Mouse (Mus musculus): ENCODE data around the gene Ces3a. TPM values are rescaled to one million over a fixed set of nuclear protein-coding genes. Genes with fewer than 3 reads are reported as not detected.
"Not testable (repeated sequence)": the region's sequence is repeated elsewhere in the genome, so short reads cannot be mapped to it uniquely, and the experiment has no call there.

Gene Ces3a
- polyA plus RNA-seq, 1 experiment from 2014 or later: not detected

GRCm38 (mm10) chr8:105067905-105068304 is 19.5 kb downstream of the Ces3a start:
- not testable (repeated sequence) for H3K27me3 ChIP-seq (ENCODE audit: low read depth, poor library complexity, severe bottlenecking); H3K4me3 ChIP-seq; H3K4me1 ChIP-seq; H3K9me3 ChIP-seq (replicated peaks); DNase-seq (ENCODE audit: low spot score); H3K36me3 ChIP-seq; H3K27ac ChIP-seq
- WGBS: 78% methylated on average over 7 of the region's 7 CpGs

- Histone ChIP-seq H3K4me1 (no peaks in the 10 kb centered on the region), H3K4me3 (no peak overlapping the region), H3K27me3 (ENCODE audit: low read depth, poor library complexity, severe bottlenecking) (no peaks in the 10 kb centered on the region), H3K9me3 (replicated peaks) (no peaks in the 10 kb centered on the region), H3K36me3 (no peaks in the 10 kb centered on the region), H3K27ac (no peak overlapping the region)
- DNase-seq (ENCODE audit: low spot score): no peak
These were observed 20.6 kb downstream of the Ces3a start for GRCm38 (mm10) chr8:105068971-105069370.

- H3K4me3 ChIP-seq: no peak overlapping the region
- DNase-seq (ENCODE audit: low spot score): no peak
- H3K27ac ChIP-seq: no peak overlapping the region
- H3K9me3 ChIP-seq (replicated peaks): no peaks in the 10 kb centered on the region
- H3K4me1 ChIP-seq: no peaks in the 10 kb centered on the region
- H3K36me3 ChIP-seq: no peaks in the 10 kb centered on the region
- WGBS: 96% methylated on average over 4 of the region's 4 CpGs
- no peaks in the 10 kb centered on the region for H3K27me3 ChIP-seq (ENCODE audit: low read depth, poor library complexity, severe bottlenecking)
These were observed 28.2 kb downstream of the Ces3a start for GRCm38 (mm10) chr8:105076601-105077000.

GRCm38 (mm10) chr8:105077071-105077470 is 28.7 kb downstream of the Ces3a start:
- no peak overlapping the region for H3K4me3 ChIP-seq
- no peaks in the 10 kb centered on the region for H3K36me3 ChIP-seq
- H3K27ac ChIP-seq: no peak overlapping the region
- H3K4me1 ChIP-seq: no peaks in the 10 kb centered on the region
- no peaks in the 10 kb centered on the region for H3K27me3 ChIP-seq (ENCODE audit: low read depth, poor library complexity, severe bottlenecking)
- no peak for DNase-seq (ENCODE audit: low spot score)
- H3K9me3 ChIP-seq (replicated peaks): no peaks in the 10 kb centered on the region
- WGBS: 81% methylated on average over 6 of the region's 6 CpGs

- Histone ChIP-seq H3K4me3 (no peak overlapping the region), H3K4me1 (no peaks in the 10 kb centered on the region)
These were observed 30.2 kb downstream of the Ces3a start for GRCm38 (mm10) chr8:105078591-105078990.

GRCm38 (mm10) chr8:105080814-105081336 is 32.5 kb downstream of the Ces3a start:
- H3K9me3 ChIP-seq (replicated peaks): no peaks in the 10 kb centered on the region
- no peak overlapping the region for H3K27ac ChIP-seq
- H3K36me3 ChIP-seq: no peaks in the 10 kb centered on the region
- WGBS: 81% methylated on average over 5 of the region's 5 CpGs
- H3K4me3 ChIP-seq: no peak overlapping the region
- H3K4me1 ChIP-seq: no peaks in the 10 kb centered on the region
- no peak for DNase-seq (ENCODE audit: low spot score)
- H3K27me3 ChIP-seq (ENCODE audit: low read depth, poor library complexity, severe bottlenecking): no peaks in the 10 kb centered on the region

More at GRCm38 (mm10) chr8:105078591-105078990, 30.2 kb downstream of the Ces3a start:
- Histone ChIP-seq H3K27me3 (ENCODE audit: low read depth, poor library complexity, severe bottlenecking) (no peaks in the 10 kb centered on the region), H3K36me3 (no peaks in the 10 kb centered on the region), H3K9me3 (replicated peaks) (no peaks in the 10 kb centered on the region), H3K27ac (no peak overlapping the region)
- WGBS: 89% methylated on average over 5 of the region's 5 CpGs
- DNase-seq (ENCODE audit: low spot score): no peak

GRCm38 (mm10) chr8:105083449-105084050 is 35.1 kb downstream of the Ces3a start, which contains the start of gene Ces3b:
TSS of gene Ces3b (plus strand) at chr8:105083753.
- 84% methylated on average over 7 of the region's 7 CpGs for WGBS
- H3K4me3 ChIP-seq: no peak within 1 kb of the TSS
- no peaks in the 10 kb centered on the region for H3K9me3 ChIP-seq (replicated peaks)
- no peaks in the 10 kb centered on the region for H3K36me3 ChIP-seq
- no peak within 1 kb of the TSS for H3K27ac ChIP-seq
- no peaks in the 10 kb centered on the region for H3K27me3 ChIP-seq (ENCODE audit: low read depth, poor library complexity, severe bottlenecking)
- H3K4me1 ChIP-seq: no peaks in the 10 kb centered on the region
- DNase-seq (ENCODE audit: low spot score): no peak

GRCm38 (mm10) chr8:105088166-105088565 is 39.8 kb downstream of the Ces3a start:
- WGBS: 82% methylated on average over 5 of the region's 5 CpGs
- not testable (repeated sequence) for H3K27ac ChIP-seq; H3K36me3 ChIP-seq; H3K4me1 ChIP-seq; H3K4me3 ChIP-seq; DNase-seq (ENCODE audit: low spot score); H3K9me3 ChIP-seq (replicated peaks); H3K27me3 ChIP-seq (ENCODE audit: low read depth, poor library complexity, severe bottlenecking)

GRCm38 (mm10) chr8:105088581-105088980 is 40.2 kb downstream of the Ces3a start:
- no peaks in the 10 kb centered on the region for H3K4me1 ChIP-seq
- no peak for DNase-seq (ENCODE audit: low spot score)
- H3K27me3 ChIP-seq (ENCODE audit: low read depth, poor library complexity, severe bottlenecking): no peaks in the 10 kb centered on the region
- no peak overlapping the region for H3K27ac ChIP-seq
- no peak overlapping the region for H3K4me3 ChIP-seq
- 71% methylated on average over 4 of the region's 4 CpGs for WGBS
- no peaks in the 10 kb centered on the region for H3K9me3 ChIP-seq (replicated peaks)
- no peaks in the 10 kb centered on the region for H3K36me3 ChIP-seq

GRCm38 (mm10) chr8:105093992-105094391 is 45.6 kb downstream of the Ces3a start:
- H3K27ac ChIP-seq: no peak overlapping the region
- H3K9me3 ChIP-seq (replicated peaks): no peaks in the 10 kb centered on the region
- no peaks in the 10 kb centered on the region for H3K4me1 ChIP-seq
- DNase-seq (ENCODE audit: low spot score): peak; percentile 10
- WGBS: 93% methylated on average over 3 of the region's 3 CpGs
- no peak overlapping the region for H3K4me3 ChIP-seq
- H3K27me3 ChIP-seq (ENCODE audit: low read depth, poor library complexity, severe bottlenecking): no peaks in the 10 kb centered on the region
- H3K36me3 ChIP-seq: no peaks in the 10 kb centered on the region

GRCm38 (mm10) chr8:105102101-105102785 is 53.8 kb downstream of the Ces3a start:
- not testable (repeated sequence) for H3K9me3 ChIP-seq (replicated peaks); H3K27me3 ChIP-seq (ENCODE audit: low read depth, poor library complexity, severe bottlenecking); DNase-seq (ENCODE audit: low spot score); H3K4me3 ChIP-seq; H3K36me3 ChIP-seq; H3K27ac ChIP-seq; H3K4me1 ChIP-seq
- 89% methylated on average over 4 of the region's 4 CpGs for WGBS

- WGBS: 84% methylated on average over 5 of the region's 5 CpGs
- H3K9me3 ChIP-seq (replicated peaks); H3K27me3 ChIP-seq (ENCODE audit: low read depth, poor library complexity, severe bottlenecking); H3K27ac ChIP-seq; H3K36me3 ChIP-seq; H3K4me1 ChIP-seq; H3K4me3 ChIP-seq; DNase-seq (ENCODE audit: low spot score): not testable (repeated sequence)
These were observed 55.3 kb downstream of the Ces3a start for GRCm38 (mm10) chr8:105103701-105104100.

- no peak overlapping the region for H3K27ac ChIP-seq
- DNase-seq (ENCODE audit: low spot score): no peak
- no peaks in the 10 kb centered on the region for H3K9me3 ChIP-seq (replicated peaks)
- WGBS: 89% methylated on average over 3 of the region's 3 CpGs
- no peaks in the 10 kb centered on the region for H3K4me1 ChIP-seq
- no peaks in the 10 kb centered on the region for H3K36me3 ChIP-seq
- H3K27me3 ChIP-seq (ENCODE audit: low read depth, poor library complexity, severe bottlenecking): no peaks in the 10 kb centered on the region
- H3K4me3 ChIP-seq: no peak overlapping the region
These were observed 55.8 kb downstream of the Ces3a start for GRCm38 (mm10) chr8:105104220-105104619.
